Mouse (Mus musculus) c-Kit-negative CD71-positive TER-119-positive erythroid progenitor cells, embryonic 14.5 days (primary cell): Measurements from ENCODE around the gene Slc2a3.
"Not testable (repeated sequence)": the region's sequence is repeated elsewhere in the genome, so short reads cannot be mapped to it uniquely, and the experiment has no call there.

Source experiments
- DNase-seq: peaks from one replicate; pipeline ENCODE4 v3.0.0-alpha.2; 2013; ENCODE audit warnings: low read depth, low spot score

Gene Slc2a3

GRCm38 (mm10) chr6:122708826-122709225 lies 92.6 kb downstream of the Slc2a3 start:
- no peak for DNase-seq

GRCm38 (mm10) chr6:122707036-122707800 lies 94.2 kb downstream of the Slc2a3 start, which contains the start of gene Nanog:
Gene Nanog (plus strand): TSS chr6:122707489.
- DNase-seq, result no peak

- no peak for DNase-seq
Measured at GRCm38 (mm10) chr6:122706337-122706840, 95.1 kb downstream of the Slc2a3 start.

- DNase-seq, result no peak
Measured at GRCm38 (mm10) chr6:122703706-122704105, 97.7 kb downstream of the Slc2a3 start.

- no peak for DNase-seq
Measured at GRCm38 (mm10) chr6:122703251-122703650, 98.2 kb downstream of the Slc2a3 start.

GRCm38 (mm10) chr6:122702480-122703124 lies 98.8 kb downstream of the Slc2a3 start:
- no peak for DNase-seq

GRCm38 (mm10) chr6:122701816-122702215 lies 99.6 kb downstream of the Slc2a3 start:
- DNase-seq, result no peak

GRCm38 (mm10) chr6:122699628-122700027 lies 101.8 kb downstream of the Slc2a3 start:
- not testable (repeated sequence) for DNase-seq

GRCm38 (mm10) chr6:122695398-122695797 lies 106.0 kb downstream of the Slc2a3 start:
- DNase-seq, result no peak

- DNase-seq, result no peak
Measured at GRCm38 (mm10) chr6:122690082-122690481, 111.4 kb downstream of the Slc2a3 start.

- no peak for DNase-seq
Measured at GRCm38 (mm10) chr6:122689411-122690055, 111.9 kb downstream of the Slc2a3 start.

GRCm38 (mm10) chr6:122686709-122687108 lies 114.7 kb downstream of the Slc2a3 start:
- DNase-seq, result no peak

- DNase-seq, result no peak
Measured at GRCm38 (mm10) chr6:122682646-122683045, 118.8 kb downstream of the Slc2a3 start.
